Mouse (Mus musculus): ENCODE measurements around the gene Acsf3.

- TF ChIP-seq CHD2 (IDR thresholded peaks at IDR 0.05; ENCODE audit: low read depth, low read length) (no peak), HCFC1 (IDR thresholded peaks at IDR 0.05; ENCODE audit: borderline replicate concordance, insufficient read depth, low read length) (no peak), MAFK (IDR thresholded peaks at IDR 0.05; ENCODE audit: insufficient read depth, low read depth, low read length) (no peak)
Observed at GRCm38 (mm10) chr8:122850641-122851240, 75.5 kb downstream of the Acsf3 start.
